Mouse (Mus musculus): ENCODE data around the gene Cryba4. TPM values are rescaled to one million over a fixed set of nuclear protein-coding genes. Genes with fewer than 3 reads are reported as not detected.

Cryba4 gene
- total and polyA plus RNA-seq, 3 experiments = not detected

DNA sequence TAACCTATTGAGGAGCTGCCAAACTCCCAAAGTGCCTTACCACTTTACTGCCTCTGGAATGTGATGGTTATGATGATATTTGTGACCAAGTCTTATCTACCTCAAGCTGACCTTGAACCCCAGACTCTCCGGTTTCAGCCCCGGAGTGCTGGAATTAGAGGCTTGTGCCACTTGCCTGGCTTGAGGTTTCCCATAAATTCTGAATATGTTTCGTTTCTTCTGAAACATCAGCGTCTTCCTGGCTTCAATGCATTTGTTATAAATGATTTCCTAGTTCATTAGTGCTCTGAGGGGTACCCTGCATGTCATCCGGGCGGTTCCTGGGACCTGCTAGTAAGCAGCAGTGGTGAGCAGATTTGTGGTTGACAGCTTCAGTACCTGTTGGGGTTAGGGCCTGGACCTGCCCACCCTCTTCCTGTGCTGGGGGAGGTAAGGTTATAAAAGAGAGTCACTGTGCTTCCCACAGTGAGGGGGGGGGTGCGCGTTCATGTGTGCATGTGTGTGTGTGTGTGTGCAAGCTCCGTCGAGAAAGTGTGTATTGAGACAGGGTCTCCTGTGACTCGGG is 25.7 kb upstream of the Cryba4 start:
- Histone ChIP-seq H3K27me3 (replicated peaks) (peaks cover 8% of the 10 kb centered on the region), H3K9ac (ENCODE audit: insufficient read depth, low read depth) (no peak overlapping the region), H3K4me2 (ENCODE audit: insufficient read depth, low read depth, poor library complexity, severe bottlenecking) (no peak overlapping the region), H3K4me1 (ENCODE audit: control insufficient read depth in 1 of 2, insufficient read depth in 2 of 2) (peaks cover 32 to 66% of the 10 kb centered on the region in 2 experiments), H3K36me3 (replicated peaks in 1 of 2; ENCODE audit: control insufficient read depth in 1 of 2, insufficient read depth in 1 of 2, low read length in 1 of 2) (peaks cover 0 to 2% of the 10 kb centered on the region in 2 experiments), H3K9me3 (replicated peaks; ENCODE audit: low read length) (no peaks in the 10 kb centered on the region), H3K27ac (ENCODE audit: insufficient read depth, low read depth) (no peak overlapping the region), H3K79me2 (replicated peaks; ENCODE audit: control insufficient read depth, extremely low read depth, insufficient read depth, poor library complexity, severe bottlenecking) (0 out of 2 replicates have a peak, but pooled peaks cover 6% of the 10 kb centered on the region), H3K4me3 (replicated peaks in 1 of 3; ENCODE audit: low read depth in 2 of 3, low read length in 2 of 3, poor library complexity in 1 of 3) (no peak overlapping the region)
- TF ChIP-seq MEF2A (IDR thresholded peaks at IDR 0.05; ENCODE audit: borderline replicate concordance, low read depth, low read length) (no peak), CHD1 (IDR thresholded peaks at IDR 0.05; ENCODE audit: low read depth, low read length) (no peak), SMC3 (IDR thresholded peaks at IDR 0.05; ENCODE audit: low read depth, low read length) (no peak), MAZ (IDR thresholded peaks at IDR 0.05; ENCODE audit: low read depth, low read length) (no peak), CHD2 (IDR thresholded peaks at IDR 0.05; ENCODE audit: low read length) (no peak), BHLHE40 (IDR thresholded peaks at IDR 0.05; ENCODE audit: low read depth, low read length) (no peak), NELFE (IDR thresholded peaks at IDR 0.05; ENCODE audit: low read depth, low read length) (no peak), RAD21 (IDR thresholded peaks at IDR 0.05; ENCODE audit: low read depth, low read length) (no peak), JUND (conservative IDR thresholded peaks at IDR 0.05; ENCODE audit: low read depth, low read length) (no peak), MAFK (IDR thresholded peaks at IDR 0.05; ENCODE audit: insufficient replicate concordance, low read length) (no peak), ELF1 (IDR thresholded peaks at IDR 0.05; ENCODE audit: low read depth, low read length) (no peak)
- DNase-seq (ENCODE audit: extremely low read depth) = no peak
- dilution Hi-C loops (cut with MboI; ENCODE audit: extremely low pct_ligation_motif_present, extremely low pct_unique_long_range_greater_than_20kb, low sequenced_read_pairs) = no loop called here
- in situ Hi-C loops (cut with MboI; ENCODE audit: low pct_ligation_motif_present, low pct_unique_long_range_greater_than_20kb, low sequenced_read_pairs) = loop anchor here (10.0 kb wide), 1 partner anchor 47 kb away; the partner anchor contains the start of gene Tfip11

DNA sequence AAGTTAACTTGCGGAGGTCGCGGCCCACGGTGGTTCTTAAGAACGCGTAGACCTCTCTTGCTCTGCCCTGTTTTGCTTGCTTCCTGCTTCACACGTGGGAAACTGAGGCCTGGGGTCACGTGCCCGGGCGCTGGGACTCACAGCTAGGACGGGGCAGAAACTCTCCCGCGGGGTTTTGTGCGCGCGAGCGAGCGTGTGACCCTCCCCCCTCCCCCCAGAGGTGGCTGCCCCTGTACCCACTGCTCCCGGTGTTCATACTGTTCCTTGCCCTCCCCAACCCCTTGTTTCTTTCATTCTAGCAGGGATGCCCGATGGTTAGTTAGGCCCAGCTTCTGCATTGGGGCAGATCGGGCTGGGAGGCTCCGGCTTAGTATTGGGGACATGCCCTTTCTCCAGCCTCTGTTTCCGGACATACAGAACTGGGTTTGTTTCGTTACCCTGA is 24.6 kb upstream of the Cryba4 start:
- Histone ChIP-seq H3K4me2 (ENCODE audit: insufficient read depth, low read depth, poor library complexity, severe bottlenecking) (peak overlapping the region; percentile 41), H3K27me3 (replicated peaks) (peaks cover 10% of the 10 kb centered on the region), H3K4me3 (replicated peaks in 1 of 3; ENCODE audit: low read depth in 2 of 3, low read length in 2 of 3, poor library complexity in 1 of 3) (peak overlapping the region; percentile 61 to 94 (median 89)), H3K9me3 (replicated peaks; ENCODE audit: low read length) (no peaks in the 10 kb centered on the region), H3K4me1 (ENCODE audit: control insufficient read depth in 1 of 2, insufficient read depth in 2 of 2) (peaks cover 34 to 74% of the 10 kb centered on the region in 2 experiments), H3K79me2 (replicated peaks; ENCODE audit: control insufficient read depth, extremely low read depth, insufficient read depth, poor library complexity, severe bottlenecking) (0 out of 2 replicates have a peak, but pooled peaks cover 6% of the 10 kb centered on the region), H3K9ac (ENCODE audit: insufficient read depth, low read depth) (peak overlapping the region; percentile 64), H3K36me3 (replicated peaks in 1 of 2; ENCODE audit: control insufficient read depth in 1 of 2, insufficient read depth in 1 of 2, low read length in 1 of 2) (peaks cover 0 to 2% of the 10 kb centered on the region in 2 experiments), H3K27ac (ENCODE audit: insufficient read depth, low read depth) (no peak overlapping the region)
- in situ Hi-C loops (cut with MboI; ENCODE audit: low pct_ligation_motif_present, low pct_unique_long_range_greater_than_20kb, low sequenced_read_pairs) (loop anchor here (10.0 kb wide), 1 partner anchor 48 kb away; the partner anchor contains the start of gene Tfip11), dilution Hi-C loops (cut with MboI; ENCODE audit: extremely low pct_ligation_motif_present, extremely low pct_unique_long_range_greater_than_20kb, low sequenced_read_pairs) (no loop called here)
- TF ChIP-seq ZMIZ1 (IDR thresholded peaks at IDR 0.05; ENCODE audit: low read depth, low read length) = no peak
- no peak for TF ChIP-seq TBP (conservative IDR thresholded peaks at IDR 0.05; ENCODE audit: low read depth, low read length)
- no peak for TF ChIP-seq ZKSCAN1 (IDR thresholded peaks at IDR 0.05; ENCODE audit: borderline replicate concordance, low read depth, low read length)
- no peak for TF ChIP-seq JUN (IDR thresholded peaks at IDR 0.05; ENCODE audit: insufficient read depth, low read depth, low read length)
- peak; percentile 36; the same call in 1 of the 2 replicates for TF ChIP-seq MXI1 (IDR thresholded peaks at IDR 0.05; ENCODE audit: low read depth, low read length)
- TF ChIP-seq RCOR1 (conservative IDR thresholded peaks at IDR 0.05; ENCODE audit: low read depth, low read length) = no peak
- 0 out of 2 replicates have a peak, but pooled peaks have one; percentile 52 for TF ChIP-seq SIN3A (IDR thresholded peaks at IDR 0.05; ENCODE audit: low read length)
- TF ChIP-seq JUND (conservative IDR thresholded peaks at IDR 0.05; ENCODE audit: low read depth, low read length) = no peak
- TF ChIP-seq ELF1 (IDR thresholded peaks at IDR 0.05; ENCODE audit: low read depth, low read length) = no peak
- no peak for TF ChIP-seq KAT2A (IDR thresholded peaks at IDR 0.05; ENCODE audit: insufficient replicate concordance, low read length)
- TF ChIP-seq GABPA (IDR thresholded peaks at IDR 0.05; ENCODE audit: insufficient replicate concordance, low read depth, low read length) = no peak
- TF ChIP-seq NELFE (IDR thresholded peaks at IDR 0.05; ENCODE audit: low read depth, low read length) = no peak
- TF ChIP-seq USF1 (IDR thresholded peaks at IDR 0.05; ENCODE audit: low read depth, low read length) = peak; percentile 60
- no peak for TF ChIP-seq TCF12 (IDR thresholded peaks at IDR 0.05; ENCODE audit: low read depth, low read length)
- TF ChIP-seq EP300 (IDR thresholded peaks at IDR 0.05; ENCODE audit: low read length) = no peak
- no peak for TF ChIP-seq CTCF (conservative IDR thresholded peaks at IDR 0.05 in 1 of 2, IDR thresholded peaks at IDR 0.05 in 1 of 2; ENCODE audit: low read depth in 2 of 2, low read length in 2 of 2)
- peak; percentile 83 for TF ChIP-seq BHLHE40 (IDR thresholded peaks at IDR 0.05; ENCODE audit: low read depth, low read length)
- TF ChIP-seq E2F4 (IDR thresholded peaks at IDR 0.05; ENCODE audit: insufficient replicate concordance, low read depth, low read length) = no peak
- no peak for TF ChIP-seq MAZ (IDR thresholded peaks at IDR 0.05; ENCODE audit: low read depth, low read length)
- TF ChIP-seq USF2 (conservative IDR thresholded peaks at IDR 0.05; ENCODE audit: low read depth, low read length) = no peak; the same call in 1 of the 2 replicates
- no peak for TF ChIP-seq POLR2AphosphoS2 (IDR thresholded peaks at IDR 0.05; ENCODE audit: low read depth, low read length)
- no peak for TF ChIP-seq NRF1 (IDR thresholded peaks at IDR 0.05; ENCODE audit: low read depth, low read length)
- TF ChIP-seq HCFC1 (IDR thresholded peaks at IDR 0.05; ENCODE audit: low read depth, low read length) = no peak
- peak; percentile 41 for DNase-seq (ENCODE audit: extremely low read depth)
